Mouse (Mus musculus): ENCODE data around the gene Gm5485. TPM values are rescaled to one million over a fixed set of nuclear protein-coding genes. Genes with fewer than 3 reads are reported as not detected.

The Gm5485 gene
- not detected for polyA plus RNA-seq (2017; shearing (Covaris generic))

DNA sequence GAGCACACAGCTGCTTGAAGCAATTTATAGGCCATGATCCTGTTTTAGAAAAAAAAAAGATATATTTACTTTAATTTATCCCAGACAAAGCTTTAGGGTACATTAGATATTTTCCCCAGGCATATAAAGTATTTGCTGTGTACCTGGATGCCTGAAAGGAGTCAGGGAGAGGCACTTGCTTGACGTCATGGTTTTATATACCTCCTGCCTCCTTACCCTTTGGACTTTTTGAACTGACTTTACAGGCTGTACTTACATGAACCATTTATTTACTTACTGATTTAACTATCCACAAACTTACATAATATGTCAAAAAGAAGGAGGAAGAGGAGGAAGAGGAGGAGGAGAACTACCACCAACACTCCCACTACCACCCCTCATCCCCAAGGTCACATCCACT is at the start of gene Gm5485:
Gene Gm5485, minus strand, starts transcription at position 171 of the 400 bp plus-strand sequence.

DNA sequence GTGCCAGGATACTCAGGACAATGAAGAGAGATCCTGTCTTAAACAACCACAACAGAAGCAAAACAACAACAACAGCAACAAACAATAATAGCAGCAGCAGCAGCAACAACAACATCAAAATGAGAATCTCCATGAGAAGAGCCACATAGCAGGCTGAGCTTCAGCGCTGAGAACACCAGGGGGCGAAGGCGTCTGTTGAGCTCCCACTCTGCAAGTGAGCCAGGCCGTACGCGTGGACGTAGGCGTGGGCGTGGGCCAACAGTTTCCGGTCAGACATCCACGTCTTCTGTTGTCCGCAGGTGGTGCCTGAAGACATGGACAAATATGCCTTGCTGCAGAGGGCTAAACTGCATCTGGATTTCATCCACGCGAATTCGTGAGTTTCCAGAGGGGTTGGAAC is 18.8 kb upstream of the Gm5485 start, which contains the start of gene Morc1:
Gene Morc1, plus strand, starts transcription at position 211 of the 400 bp plus-strand sequence.

Other genes with a start within 250 kb of the Gm5485 start
- not detected for gene Dppa4, start 128.7 kb downstream of the Gm5485 start, polyA plus RNA-seq (2017; shearing (Covaris generic))
- not detected for gene Dppa2, start 108.5 kb downstream of the Gm5485 start, polyA plus RNA-seq (2017; shearing (Covaris generic))
- gene Morc1, start 18.8 kb upstream of the Gm5485 start, polyA plus RNA-seq (2017; shearing (Covaris generic)) = not detected